Mouse (Mus musculus) stomach, postnatal 0 days (tissue): Measurements from ENCODE around the gene Ttc9.

Experiments
- CTCF ChIP-seq: IDR thresholded peaks from 2 replicates; pipeline ENCODE4 v1.5.1; 2016; ENCODE audit warnings: antibody characterized with exemption, low read depth, mild to moderate bottlenecking, moderate library complexity
- EP300 ChIP-seq: optimal IDR thresholded peaks from 2 replicates; pipeline ENCODE3; 2016; ENCODE audit warnings: antibody characterized with exemption

GRCm38 (mm10) chr12:81642361-81643082 is 11.5 kb downstream of the Ttc9 start:
- TF ChIP-seq CTCF (no peak), EP300 (no peak)
